Mouse (Mus musculus) cerebellum, adult 2 months (tissue): Measurements from ENCODE around the gene Rnf26. TPM values are rescaled to one million over a fixed set of nuclear protein-coding genes. Genes with fewer than 3 reads are reported as not detected.
A peak's percentile ranks its signal among the peaks of the same experiment; 100 is the strongest.

Source experiments
- DNase-seq, 2 experiments: peaks; one replicate each; pipeline ENCODE4 v3.0.0; 2021
- H3K27ac ChIP-seq: fragments of 200-500 bp; 2 replicates; pipeline ENCODE4 v1.5.1; 2012; ENCODE audit warnings: low read length, control low read depth, inconsistent platforms; ENCODE audit not compliant: insufficient read depth
- H3K27me3 ChIP-seq: fragments of 200-500 bp; 2 replicates; pipeline ENCODE4 v1.6.1; 2012; ENCODE audit warnings: inconsistent platforms, mild to moderate bottlenecking, low read length, moderate library complexity; ENCODE audit not compliant: control insufficient read depth, insufficient read depth
- H3K4me1 ChIP-seq: fragments of 200-500 bp; 2 replicates; pipeline ENCODE4 v1.6.1; 2011; ENCODE audit warnings: low read length; ENCODE audit not compliant: control insufficient read depth, insufficient read depth
- H3K4me3 ChIP-seq: fragments of 200-500 bp; replicated peaks from 2 replicates; pipeline ENCODE3; 2011; ENCODE audit warnings: mild to moderate bottlenecking, low read depth, low read length, control low read depth; ENCODE audit not compliant: insufficient read depth
- CTCF ChIP-seq: fragments of 200-500 bp; IDR thresholded peaks from 2 replicates; pipeline ENCODE4 v1.5.1; 2011; ENCODE audit warnings: low read depth, mild to moderate bottlenecking, control low read depth, low read length, moderate library complexity, borderline replicate concordance; ENCODE audit not compliant: insufficient read depth
- POLR2A ChIP-seq: fragments of 200-500 bp; IDR thresholded peaks from 2 replicates; pipeline ENCODE4 v1.6.1; 2011; ENCODE audit warnings: low read length, control low read depth, borderline replicate concordance; ENCODE audit not compliant: insufficient read depth
- WGBS: fragments of 180-500 bp; shearing (Covaris S2); methylation state at CpG from one replicate; pipeline ENCODE4 v1.1.7; 2018; 5-methylcytosine and 5-hydroxymethylcytosine counted together
- polyA plus RNA-seq: library from polyadenylated mRNA; depleted of rRNA; stranded (reverse); fragments of >200 nt; gene quantifications from 2 replicates; pipeline ENCODE4 v1.2.3, GENCODE M21; 2012

Rnf26 gene
- polyA plus RNA-seq, 1 experiment = 34.0 TPM

GRCm38 (mm10) chr9:44095781-44096180, 17.5 kb downstream of the Rnf26 start:
- Histone ChIP-seq H3K27me3 (no peaks in the 10 kb centered on the region), H3K27ac (no peak overlapping the region), H3K4me3 (no peak overlapping the region), H3K4me1 (peaks cover 22% of the 10 kb centered on the region)
- no peak for TF ChIP-seq POLR2A
- no peak for TF ChIP-seq CTCF
- WGBS = 75% methylated on average over 9 of the region's 9 CpGs
- no peak for DNase-seq

GRCm38 (mm10) chr9:44094737-44095136, 18.6 kb downstream of the Rnf26 start:
- no peaks in the 10 kb centered on the region for H3K27me3 ChIP-seq
- no peak overlapping the region for H3K4me3 ChIP-seq
- TF ChIP-seq POLR2A (no peak), CTCF (no peak)
- no peak overlapping the region for H3K27ac ChIP-seq
- no peak for DNase-seq
- 90% methylated on average over 3 of the region's 3 CpGs for WGBS
- H3K4me1 ChIP-seq = peaks cover 22% of the 10 kb centered on the region

- peaks cover 30% of the 10 kb centered on the region for H3K4me1 ChIP-seq
- no peaks in the 10 kb centered on the region for H3K27me3 ChIP-seq
- TF ChIP-seq POLR2A = no peak
- TF ChIP-seq CTCF = peak; percentile 89
- H3K27ac ChIP-seq = 0 out of 2 replicates have a peak overlapping the region, but pooled peaks have one; percentile 1
- DNase-seq = peak; percentile 85 to 90
- 17% methylated on average over 24 of the region's 24 CpGs for WGBS
- no peak overlapping the region for H3K4me3 ChIP-seq
Measured at GRCm38 (mm10) chr9:44093612-44094503, 19.5 kb downstream of the Rnf26 start.

GRCm38 (mm10) chr9:44088877-44089608, 24.3 kb downstream of the Rnf26 start:
- DNase-seq = no peak
- H3K4me3 ChIP-seq = no peak overlapping the region
- peaks cover 18% of the 10 kb centered on the region for H3K4me1 ChIP-seq
- no peaks in the 10 kb centered on the region for H3K27me3 ChIP-seq
- no peak overlapping the region; the same call in 1 of the 2 replicates for H3K27ac ChIP-seq
- no peak for TF ChIP-seq POLR2A
- no peak for TF ChIP-seq CTCF
- 59% methylated on average over 12 of the region's 12 CpGs for WGBS

- Histone ChIP-seq H3K27me3 (no peaks in the 10 kb centered on the region), H3K4me1 (peaks cover 17% of the 10 kb centered on the region), H3K27ac (peak overlapping the region; percentile 63), H3K4me3 (peak overlapping the region; percentile 69)
- TF ChIP-seq CTCF = no peak
- TF ChIP-seq POLR2A = no peak
- WGBS = 7% methylated on average over 15 of the region's 15 CpGs
- peak in 1 of 2 experiments; percentile 73 for DNase-seq
Measured at GRCm38 (mm10) chr9:44087761-44088455, 25.4 kb downstream of the Rnf26 start.

GRCm38 (mm10) chr9:44086960-44087359, 26.4 kb downstream of the Rnf26 start:
- TF ChIP-seq POLR2A = 0 out of 2 replicates have a peak, but pooled peaks have one; percentile 23
- no peak for TF ChIP-seq CTCF
- DNase-seq = no peak
- WGBS = 16% methylated on average over 10 of the region's 10 CpGs
- Histone ChIP-seq H3K4me1 (peaks cover 17% of the 10 kb centered on the region), H3K27ac (peak overlapping the region; percentile 29; the same call in 1 of the 2 replicates), H3K4me3 (peak overlapping the region; percentile 69), H3K27me3 (no peaks in the 10 kb centered on the region)
